Mouse (Mus musculus) forelimb bud, embryonic 11.5 days (tissue): ENCODE data around the gene Dnajb4.
"Not testable (repeated sequence)": the region's sequence is repeated elsewhere in the genome, so short reads cannot be mapped to it uniquely, and the experiment has no call there.

Experiments used
- DNase-seq: peaks from one replicate; pipeline ENCODE4 v3.0.0-alpha.2; 2012; ENCODE audit warnings: low read depth, low spot score

Dnajb4 gene

DNA sequence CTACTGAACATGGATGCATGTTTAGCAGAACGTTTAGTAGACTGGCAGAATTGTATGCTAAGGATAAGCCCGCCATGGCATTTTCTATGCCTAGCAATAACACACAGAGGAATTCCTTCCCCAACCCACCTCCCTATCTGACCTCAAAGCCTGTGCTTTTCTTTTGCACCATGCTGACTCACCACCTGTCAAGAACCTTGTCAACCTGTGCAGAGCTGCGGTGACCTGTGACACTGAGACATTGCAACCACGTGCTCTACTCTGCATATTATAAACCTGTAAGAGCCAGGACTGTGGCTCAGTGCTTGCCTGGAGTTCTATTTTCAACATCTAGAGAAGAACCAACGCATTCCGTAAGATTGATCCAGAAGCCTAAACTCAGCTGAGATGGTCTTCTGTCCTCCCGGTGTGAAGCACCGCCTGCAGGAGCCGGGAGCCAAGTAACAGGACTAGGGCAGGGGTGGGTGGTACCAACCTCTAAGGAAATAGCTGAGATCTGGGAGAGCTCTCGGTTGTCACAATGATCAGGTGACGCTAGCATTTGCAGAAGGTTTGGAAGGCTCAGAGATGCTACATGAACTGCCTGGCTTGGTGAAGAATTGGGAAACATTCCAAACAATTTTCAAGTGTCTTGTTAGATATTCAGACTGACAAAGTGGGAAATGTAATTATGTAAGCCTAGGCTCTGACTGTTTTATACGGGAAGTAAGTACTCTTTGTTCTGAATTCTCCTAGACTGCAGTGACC is 62.8 kb downstream of the Dnajb4 start:
- DNase-seq = no peak

DNA sequence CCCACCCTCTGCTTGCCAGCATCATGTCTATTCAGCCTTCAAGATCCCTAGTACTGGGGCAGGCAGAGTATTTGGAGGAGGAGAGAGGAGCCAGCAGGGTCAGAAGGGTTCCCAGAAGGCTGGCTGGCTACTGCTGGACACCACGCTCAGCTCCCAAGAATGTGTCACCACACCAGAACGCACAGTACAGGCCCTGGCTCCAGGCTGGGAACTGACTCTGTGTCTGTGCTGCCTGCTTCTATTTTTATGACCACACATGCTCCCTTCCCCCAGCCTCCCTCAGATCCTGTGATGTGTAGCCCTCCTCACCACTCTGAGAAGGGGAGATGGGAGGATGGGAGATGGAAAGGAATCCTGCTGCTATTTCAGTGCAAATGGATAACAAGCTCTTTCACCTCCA is 64.9 kb downstream of the Dnajb4 start:
- no peak for DNase-seq

DNA sequence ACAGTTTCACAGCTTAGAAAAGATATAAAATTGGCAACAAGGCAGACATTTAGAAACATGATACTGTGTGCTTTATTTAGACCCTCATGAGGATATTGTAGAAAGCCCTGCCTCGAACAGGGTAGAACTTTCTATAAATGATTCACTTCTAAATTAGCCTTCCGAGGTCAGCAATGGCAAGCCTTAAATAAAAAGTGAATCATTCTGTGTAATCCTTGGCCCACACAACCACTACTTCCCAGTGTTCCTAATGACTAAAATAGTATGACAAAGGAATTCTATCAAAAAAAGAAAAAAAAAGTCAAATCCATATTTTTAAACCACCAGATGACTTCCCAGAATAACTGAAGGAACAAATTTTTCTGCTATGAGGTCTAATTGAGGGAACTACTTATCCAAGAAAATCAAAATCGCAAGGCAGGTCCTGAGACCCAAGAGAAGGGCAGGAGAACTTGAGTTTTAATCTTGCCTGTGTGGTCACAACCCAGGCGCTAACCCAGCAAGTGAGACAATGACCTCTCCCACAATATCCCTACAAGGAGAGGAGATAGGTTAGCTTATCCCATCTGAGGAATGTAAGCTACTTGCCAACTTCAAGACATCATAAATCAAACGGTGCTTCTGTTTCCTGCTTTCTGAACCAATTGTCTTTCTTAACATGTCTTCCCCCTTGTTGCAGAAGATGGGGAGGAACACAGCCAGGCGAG is 67.0 kb downstream of the Dnajb4 start:
- DNase-seq = no peak

DNA sequence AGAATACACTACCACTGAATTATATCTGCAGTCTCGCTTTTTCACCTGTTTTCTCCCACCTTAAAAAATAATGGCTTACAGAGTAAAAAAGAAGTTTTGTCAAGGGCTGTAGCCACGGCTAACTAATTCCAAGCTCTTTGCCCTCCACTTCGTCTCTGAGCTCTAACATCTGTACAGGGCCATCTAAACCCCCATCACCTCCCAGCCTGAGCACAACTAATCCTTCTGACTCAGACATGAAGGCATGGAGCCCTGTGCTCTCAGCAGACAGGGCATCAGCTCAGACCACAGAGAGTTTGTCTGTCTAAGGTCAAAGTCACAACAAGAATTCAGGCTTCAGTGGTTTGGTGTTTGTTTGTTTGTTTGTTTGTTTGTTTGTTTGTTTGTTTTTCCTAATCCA is 68.0 kb downstream of the Dnajb4 start:
- DNase-seq = no peak

DNA sequence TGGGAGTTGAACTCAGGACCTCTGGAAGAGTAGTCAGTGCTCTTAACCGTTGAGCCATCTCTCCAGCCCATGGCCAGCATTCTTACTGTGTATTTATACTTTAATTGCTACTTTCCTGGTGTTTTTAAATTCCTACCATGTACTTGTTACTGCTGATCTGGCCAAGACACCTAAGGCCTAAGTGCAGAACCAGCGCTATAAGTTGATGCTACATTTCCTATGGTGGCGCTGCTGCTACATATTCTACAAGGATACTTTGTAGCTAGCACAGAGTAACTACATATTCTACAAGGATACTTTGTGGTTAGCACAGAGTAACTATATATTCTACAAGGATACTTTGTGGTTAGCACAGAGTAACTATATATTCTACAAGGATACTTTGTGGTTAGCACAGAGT is 70.8 kb downstream of the Dnajb4 start:
- DNase-seq = not testable (repeated sequence)

DNA sequence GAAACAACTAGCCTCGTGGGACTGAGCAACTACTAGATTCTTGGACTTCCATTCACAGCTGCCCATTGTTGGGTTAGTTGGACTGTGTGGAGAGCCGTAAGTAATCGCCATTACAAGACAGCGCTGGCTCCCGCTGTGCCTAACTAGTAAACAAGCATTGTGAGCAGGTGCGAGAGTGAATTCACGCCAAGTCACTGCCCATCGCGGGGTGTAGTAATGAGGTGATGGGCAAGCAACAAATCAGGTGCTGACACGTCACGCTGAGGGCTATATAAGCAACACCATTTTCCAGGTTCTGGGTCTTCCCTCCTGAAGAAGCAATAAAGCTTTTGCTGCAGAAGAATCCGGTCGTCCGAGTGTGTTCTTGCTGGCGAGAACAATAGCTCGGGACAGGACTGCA is 74.0 kb downstream of the Dnajb4 start:
- not testable (repeated sequence) for DNase-seq

DNA sequence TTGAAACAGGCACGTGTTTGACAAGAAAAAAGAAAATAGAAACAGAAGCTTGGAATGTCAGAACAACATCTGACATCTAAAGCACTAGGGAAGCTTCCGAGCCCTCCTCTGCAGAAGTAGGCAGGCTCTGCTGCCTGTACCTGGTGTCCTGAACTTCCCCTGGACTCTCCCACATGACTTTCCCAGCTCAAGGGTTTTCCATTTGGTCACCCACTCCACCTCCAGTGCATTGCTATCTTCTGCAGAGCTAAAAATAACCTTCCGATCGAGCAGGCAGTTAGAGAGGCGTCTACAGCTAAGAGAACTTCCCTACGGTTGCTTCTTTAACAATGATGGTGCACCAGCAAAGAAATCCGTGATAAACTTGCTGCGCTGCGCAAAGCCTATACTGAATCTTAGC is 76.5 kb downstream of the Dnajb4 start:
- no peak for DNase-seq

DNA sequence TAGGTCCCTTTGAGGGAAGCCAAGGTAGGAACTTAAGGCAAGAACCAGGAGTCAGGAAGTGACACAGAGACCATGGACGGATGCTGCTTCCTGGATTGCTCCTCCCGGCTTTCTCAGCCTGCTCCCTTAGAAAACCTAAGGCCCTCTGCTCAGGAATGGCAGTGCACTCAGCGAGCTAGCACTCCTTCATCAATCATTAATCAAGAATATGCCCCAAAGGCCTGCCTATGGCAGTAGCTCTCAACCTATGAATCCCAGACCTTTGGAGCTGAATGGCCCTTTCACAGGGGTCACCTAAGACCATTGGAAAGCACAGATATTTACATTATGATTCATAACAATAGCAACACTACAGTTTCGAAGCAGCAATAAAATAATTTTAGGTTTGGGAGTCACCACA is 79.1 kb downstream of the Dnajb4 start:
- no peak for DNase-seq

DNA sequence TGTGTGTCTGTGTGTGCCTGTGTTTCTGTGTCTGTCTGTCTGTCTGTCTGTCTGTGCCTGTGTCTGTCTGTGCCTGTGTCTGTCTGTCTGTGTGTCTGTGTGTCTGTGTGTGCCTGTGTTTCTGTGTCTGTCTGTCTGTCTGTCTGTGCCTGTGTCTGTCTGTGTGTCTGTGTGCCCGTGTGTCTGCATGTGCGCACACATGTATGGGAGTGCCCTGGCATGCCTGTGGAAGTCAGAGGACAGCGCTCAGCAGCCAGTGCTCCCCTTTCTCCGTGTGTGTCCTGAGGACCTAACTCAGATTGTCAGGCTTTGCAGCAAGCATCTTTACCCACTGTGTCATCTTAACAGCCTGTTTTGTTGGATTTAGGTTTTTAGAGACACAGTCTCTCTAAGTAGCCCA is 80.7 kb downstream of the Dnajb4 start:
- DNase-seq = not testable (repeated sequence)

DNA sequence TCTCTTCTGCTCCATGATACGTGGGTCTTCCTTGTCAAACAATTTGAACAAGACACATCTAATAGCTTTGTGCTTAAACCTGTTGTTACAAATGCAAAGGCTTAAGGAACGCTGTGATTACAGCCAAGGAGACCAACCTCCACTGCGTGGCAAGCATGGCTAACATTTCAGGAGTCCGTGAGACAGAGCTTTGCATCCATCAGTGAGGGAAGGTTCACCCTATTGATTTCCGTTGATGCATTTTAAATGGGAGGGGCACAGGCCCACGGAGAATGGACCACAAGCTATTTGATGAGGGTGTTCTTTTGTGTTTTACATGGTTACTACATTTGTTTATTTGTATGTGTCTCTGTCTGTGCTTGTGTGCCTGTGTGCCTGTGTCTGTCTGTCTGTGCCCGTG is 81.5 kb downstream of the Dnajb4 start:
- no peak for DNase-seq
